Mouse (Mus musculus) liver, adult 2 months (tissue): Measurements from ENCODE around the gene Znrf1. TPM values are rescaled to one million over a fixed set of nuclear protein-coding genes. Genes with fewer than 3 reads are reported as not detected.

ENCODE experiments used
- DNase-seq: peaks from one replicate; pipeline ENCODE4 v3.0.0-alpha.2; 2011; ENCODE audit warnings: low read depth, low spot score; ENCODE audit errors: extremely low read depth
- H3K27ac ChIP-seq: fragments of 200-500 bp; replicated peaks from 2 replicates; pipeline ENCODE4 v1.5.1; 2012; ENCODE audit warnings: low read depth, mild to moderate bottlenecking, control low read depth, inconsistent platforms, low read length; ENCODE audit not compliant: insufficient read depth
- H3K27me3 ChIP-seq: fragments of 200-500 bp; 2 replicates; pipeline ENCODE4 v1.6.1; 2012; ENCODE audit warnings: mild to moderate bottlenecking, moderate library complexity, low read length, inconsistent platforms; ENCODE audit not compliant: control insufficient read depth, insufficient read depth
- H3K36me3 ChIP-seq: fragments of 200-500 bp; 2 replicates; pipeline ENCODE4 v1.6.1; 2012; ENCODE audit warnings: low read length, inconsistent platforms; ENCODE audit not compliant: control insufficient read depth, insufficient read depth
- H3K4me1 ChIP-seq: fragments of 200-500 bp; 2 replicates; pipeline ENCODE4 v1.6.1; 2011; ENCODE audit warnings: low read length; ENCODE audit not compliant: control insufficient read depth, insufficient read depth
- H3K4me3 ChIP-seq: fragments of 200-500 bp; 2 replicates; pipeline ENCODE4 v1.5.1; 2011; ENCODE audit warnings: low read depth, mild to moderate bottlenecking, control low read depth, low read length, moderate library complexity; ENCODE audit not compliant: insufficient read depth
- H3K79me2 ChIP-seq: fragments of 200-500 bp; 2 replicates; pipeline ENCODE4 v1.6.1; 2012; ENCODE audit warnings: inconsistent platforms, mild to moderate bottlenecking, low read length, moderate library complexity; ENCODE audit not compliant: control insufficient read depth, insufficient read depth
- H3K9ac ChIP-seq: fragments of 200-500 bp; 2 replicates; pipeline ENCODE4 v1.6.1; 2012; ENCODE audit warnings: low read depth, mild to moderate bottlenecking, control low read depth, inconsistent platforms, low read length
- CTCF ChIP-seq: fragments of 200-500 bp; IDR thresholded peaks from 2 replicates; pipeline ENCODE4 v1.5.1; 2011; ENCODE audit warnings: low read depth, low read length, control low read depth
- POLR2A ChIP-seq: fragments of 200-500 bp; IDR thresholded peaks from 2 replicates; pipeline ENCODE4 v1.6.1; 2011; ENCODE audit warnings: low read length, control low read depth; ENCODE audit not compliant: insufficient read depth; ENCODE audit errors: extremely low read depth
- WGBS: fragments of 180-500 bp; shearing (Covaris S2); methylation state at CpG from one replicate; pipeline ENCODE4 v1.1.7; 2018; 5-methylcytosine and 5-hydroxymethylcytosine counted together
- polyA plus RNA-seq: library from polyadenylated mRNA; depleted of rRNA; stranded (reverse); fragments of >200 nt; gene quantifications from 2 replicates; pipeline ENCODE4 v1.2.3, GENCODE M21; 2012
- total RNA-seq: library from RNA; depleted of rRNA; stranded (reverse); fragments of >200 nt; gene quantifications from 2 replicates; pipeline ENCODE4 v1.2.3, GENCODE M21; 2014

The Znrf1 gene
- total and polyA plus RNA-seq, 2 experiments = 13.8 to 44.3 TPM

DNA sequence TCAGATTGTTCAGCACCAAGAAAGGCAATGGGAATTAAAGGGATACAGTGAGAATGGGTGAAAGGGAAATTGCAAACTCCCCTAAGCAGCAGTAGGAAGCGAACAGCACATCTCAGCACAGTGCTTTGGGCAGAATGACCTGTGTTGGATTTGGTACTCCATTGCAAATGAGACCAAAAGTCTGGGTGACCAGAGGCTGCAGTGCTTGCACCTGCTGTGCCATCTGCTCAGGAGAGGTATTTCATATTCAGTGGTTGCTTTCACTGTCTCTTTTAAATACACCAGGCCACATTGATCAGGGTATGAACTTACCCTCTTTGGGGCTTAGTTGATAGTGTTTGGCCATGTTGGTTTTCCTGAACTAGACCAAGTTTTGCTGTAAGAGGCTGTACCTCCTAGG, 43.4 kb downstream of the Znrf1 start:
- 94% methylated on average over 1 of the region's 1 CpGs for WGBS
- no peak for TF ChIP-seq CTCF
- TF ChIP-seq POLR2A = no peak
- Histone ChIP-seq H3K9ac (no peak overlapping the region), H3K27me3 (no peaks in the 10 kb centered on the region), H3K79me2 (peaks cover 25% of the 10 kb centered on the region), H3K36me3 (peaks cover 10% of the 10 kb centered on the region), H3K4me3 (no peak overlapping the region), H3K4me1 (peaks cover 5% of the 10 kb centered on the region; the same call in 1 of the 2 replicates), H3K27ac (no peak overlapping the region)
- no peak for DNase-seq

DNA sequence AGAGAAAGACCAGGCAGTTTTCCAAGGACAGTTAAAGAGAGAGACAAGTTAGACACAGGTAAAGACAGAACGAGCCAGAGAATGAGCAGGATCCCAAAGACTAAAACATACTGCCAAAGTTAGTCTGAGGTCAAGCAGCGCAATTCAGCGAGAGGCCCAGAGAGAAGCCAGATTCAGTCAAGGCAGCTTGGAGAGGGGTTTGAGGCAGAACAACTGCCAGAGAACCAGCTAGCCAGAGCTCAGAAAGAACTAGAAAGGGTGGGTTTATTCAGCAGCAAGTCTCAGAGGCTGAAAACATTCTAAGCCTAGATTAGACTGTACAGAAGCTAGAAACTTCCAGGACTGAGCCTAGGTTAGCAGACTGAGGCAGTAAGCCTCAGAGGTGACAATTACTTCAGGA, 44.4 kb downstream of the Znrf1 start:
- TF ChIP-seq POLR2A (no peak), CTCF (no peak)
- no peak for DNase-seq
- no peak overlapping the region for H3K9ac ChIP-seq
- 81% methylated on average over 3 of the region's 3 CpGs for WGBS
- H3K27me3 ChIP-seq = no peaks in the 10 kb centered on the region
- H3K27ac ChIP-seq = no peak overlapping the region
- peaks cover 23% of the 10 kb centered on the region; the same call in 1 of the 2 replicates for H3K79me2 ChIP-seq
- peaks cover 10% of the 10 kb centered on the region for H3K36me3 ChIP-seq
- H3K4me1 ChIP-seq = peaks cover 12% of the 10 kb centered on the region
- no peak overlapping the region for H3K4me3 ChIP-seq

DNA sequence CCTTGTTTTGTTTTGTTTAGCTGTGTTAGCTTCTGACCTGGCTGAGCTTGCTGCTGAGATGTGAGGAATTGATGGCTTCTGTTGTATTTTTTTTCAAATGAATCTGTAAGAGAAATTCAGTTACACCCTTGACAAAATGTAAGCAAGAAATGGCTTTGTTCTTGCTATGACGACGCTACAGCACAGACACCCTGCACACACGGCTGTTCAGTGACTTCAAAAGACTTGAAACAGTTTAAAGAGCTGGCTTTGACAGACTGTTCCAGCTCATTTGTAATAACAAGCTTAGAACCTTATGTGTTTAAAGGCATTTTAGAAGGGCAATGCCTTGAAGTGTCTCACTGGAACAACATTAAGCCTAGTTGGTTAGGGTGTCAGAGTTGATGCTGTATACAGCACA, 46.5 kb downstream of the Znrf1 start:
- H3K9ac ChIP-seq = no peak overlapping the region
- TF ChIP-seq POLR2A (no peak), CTCF (no peak)
- peaks cover 4% of the 10 kb centered on the region for H3K36me3 ChIP-seq
- WGBS = 90% methylated on average over 3 of the region's 3 CpGs
- no peaks in the 10 kb centered on the region for H3K27me3 ChIP-seq
- H3K79me2 ChIP-seq = peaks cover 20% of the 10 kb centered on the region; the same call in 1 of the 2 replicates
- H3K4me3 ChIP-seq = no peak overlapping the region
- no peak overlapping the region for H3K27ac ChIP-seq
- DNase-seq = no peak
- peaks cover 12% of the 10 kb centered on the region for H3K4me1 ChIP-seq

GRCm38 (mm10) chr8:111584946-111585345, 49.0 kb downstream of the Znrf1 start:
- DNase-seq = peak; percentile 78
- no peaks in the 10 kb centered on the region for H3K27me3 ChIP-seq
- H3K36me3 ChIP-seq = peaks cover 2% of the 10 kb centered on the region; the same call in 1 of the 2 replicates
- peaks cover 25% of the 10 kb centered on the region; the same call in 1 of the 2 replicates for H3K79me2 ChIP-seq
- WGBS = 37% methylated on average over 3 of the region's 3 CpGs
- peaks cover 12% of the 10 kb centered on the region for H3K4me1 ChIP-seq
- no peak overlapping the region for H3K4me3 ChIP-seq
- TF ChIP-seq POLR2A (no peak), CTCF (no peak)
- H3K27ac ChIP-seq = peak overlapping the region; percentile 38
- 0 out of 2 replicates have a peak overlapping the region, but pooled peaks have one; percentile 8 for H3K9ac ChIP-seq

GRCm38 (mm10) chr8:111587545-111588094, 51.7 kb downstream of the Znrf1 start:
- no peak overlapping the region for H3K4me3 ChIP-seq
- H3K4me1 ChIP-seq = peaks cover 12% of the 10 kb centered on the region
- 82% methylated on average over 1 of the region's 1 CpGs for WGBS
- no peak for DNase-seq
- H3K27me3 ChIP-seq = no peaks in the 10 kb centered on the region
- H3K27ac ChIP-seq = no peak overlapping the region
- peaks cover 42% of the 10 kb centered on the region; the same call in 1 of the 2 replicates for H3K79me2 ChIP-seq
- no peak for TF ChIP-seq POLR2A
- TF ChIP-seq CTCF = no peak
- no peaks in the 10 kb centered on the region for H3K36me3 ChIP-seq
- no peak overlapping the region for H3K9ac ChIP-seq

GRCm38 (mm10) chr8:111588336-111588735, 52.4 kb downstream of the Znrf1 start:
- no peak for DNase-seq

More at GRCm38 (mm10) chr8:111588336-111588735, 52.4 kb downstream of the Znrf1 start:
- H3K79me2 ChIP-seq = peaks cover 42% of the 10 kb centered on the region; the same call in 1 of the 2 replicates
- no peaks in the 10 kb centered on the region for H3K36me3 ChIP-seq
- TF ChIP-seq CTCF = no peak
- TF ChIP-seq POLR2A = no peak
- no peaks in the 10 kb centered on the region for H3K27me3 ChIP-seq
- peaks cover 12% of the 10 kb centered on the region for H3K4me1 ChIP-seq
- H3K4me3 ChIP-seq = no peak overlapping the region
- 89% methylated on average over 2 of the region's 2 CpGs for WGBS
- H3K27ac ChIP-seq = no peak overlapping the region
- H3K9ac ChIP-seq = no peak overlapping the region
